Mouse (Mus musculus) bone marrow macrophage, adult 2 months (primary cell): ENCODE results near the gene Oxsr1.

ENCODE experiments used
- CTCF ChIP-seq: IDR thresholded peaks from 2 replicates; pipeline ENCODE4 v1.5.1; 2012; ENCODE audit warnings: low read depth, mild to moderate bottlenecking, low read length, moderate library complexity
- POLR2A ChIP-seq: IDR thresholded peaks from 2 replicates; pipeline ENCODE4 v1.6.1; 2012; ENCODE audit warnings: mild to moderate bottlenecking, low read depth, low read length, borderline replicate concordance

DNA sequence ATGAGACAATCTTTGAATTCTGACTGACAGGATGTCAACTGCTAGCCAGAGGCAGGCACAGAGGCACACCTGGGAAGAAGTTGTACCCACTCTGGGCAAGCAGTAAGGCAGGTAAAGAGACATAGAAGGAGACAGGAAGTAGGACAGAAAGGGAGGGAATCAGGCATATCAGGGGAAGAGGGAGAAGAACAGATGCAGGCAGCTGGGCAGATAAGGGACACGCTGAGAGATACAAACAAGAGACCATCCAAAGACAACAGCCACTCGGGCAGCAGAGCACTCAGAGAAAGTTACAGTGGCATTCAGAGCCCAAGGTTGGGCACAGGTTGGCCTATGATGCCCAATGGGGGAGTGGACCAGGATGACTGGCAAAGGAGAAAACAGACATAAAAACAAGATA, 91.4 kb downstream of the Oxsr1 start:
- TF ChIP-seq POLR2A: no peak
- no peak for TF ChIP-seq CTCF
